Mouse (Mus musculus) hindbrain, embryonic 11.5 days (tissue): ENCODE data around the gene Gpr132. TPM values are rescaled to one million over a fixed set of nuclear protein-coding genes. Genes with fewer than 3 reads are reported as not detected.

Experiments used
- ATAC-seq: fragments of 200-750 bp; cut with Nextera tagmentation; 2 replicates; pipeline ENCODE4 v1.8.0; 2017; ENCODE audit warnings: mild to moderate bottlenecking, moderate TSS enrichment, moderate library complexity; ENCODE audit not compliant: low FRiP score
- DNase-seq: peaks from one replicate; pipeline ENCODE4 v3.0.0-alpha.2; 2015; ENCODE audit warnings: low spot score
- H3K27ac ChIP-seq: fragments of 300-500 bp; sonication (generic); 2 replicates; pipeline ENCODE4 v1.5.1; 2014; ENCODE audit warnings: mild to moderate bottlenecking, low read depth, low read length
- H3K27me3 ChIP-seq: fragments of 300-500 bp; sonication (generic); 2 replicates; pipeline ENCODE4 v1.6.1; 2014; ENCODE audit warnings: mild to moderate bottlenecking, low read length, moderate library complexity, mixed read lengths; ENCODE audit not compliant: control insufficient read depth, insufficient read depth
- H3K36me3 ChIP-seq: fragments of 300-500 bp; sonication (generic); 2 replicates; pipeline ENCODE4 v1.6.1; 2014; ENCODE audit warnings: mild to moderate bottlenecking, low read length, moderate library complexity, mixed read lengths; ENCODE audit not compliant: control insufficient read depth, insufficient read depth
- H3K4me1 ChIP-seq: fragments of 300-500 bp; sonication (generic); replicated peaks from 2 replicates; pipeline ENCODE4 v1.6.1; 2014; ENCODE audit warnings: low read length, mixed read lengths; ENCODE audit not compliant: control insufficient read depth, insufficient read depth
- H3K4me2 ChIP-seq: fragments of 300-500 bp; sonication (generic); replicated peaks from 2 replicates; pipeline ENCODE4 v1.6.1; 2014; ENCODE audit warnings: mild to moderate bottlenecking, low read depth, low read length
- H3K4me3 ChIP-seq: fragments of 300-500 bp; sonication (generic); 2 replicates; pipeline ENCODE4 v1.5.1; 2014; ENCODE audit warnings: low read depth, low read length
- H3K9ac ChIP-seq: fragments of 300-500 bp; sonication (generic); 2 replicates; pipeline ENCODE4 v1.6.1; 2014; ENCODE audit warnings: low read depth, low read length
- H3K9me3 ChIP-seq: fragments of 300-500 bp; sonication (generic); 2 replicates; pipeline ENCODE4 v1.6.1; 2016; ENCODE audit warnings: low read length; ENCODE audit not compliant: control insufficient read depth
- WGBS: fragments of 180-500 bp; shearing (Covaris S2); extraction: QIAGEN DNeasy Blood & Tissue Kit; methylation state at CpG from one replicate; pipeline ENCODE4 v1.1.7; 2014; 5-methylcytosine and 5-hydroxymethylcytosine counted together
- polyA plus RNA-seq: library from polyadenylated mRNA; unstranded; fragments of >200 nt; fragmentation: Nextera tagmentation; extraction: Ambion mirVana; gene quantifications from 2 replicates; pipeline ENCODE4 v1.2.1, GENCODE M21; 2014

Gene Gpr132
- polyA plus RNA-seq, 1 experiment from 2014 or later = not detected

- H3K4me2 ChIP-seq = no peak overlapping the region
- ATAC-seq (no peak), DNase-seq (no peak)
- H3K36me3 ChIP-seq = no peaks in the 10 kb centered on the region
- WGBS = 60% methylated on average over 9 of the region's 9 CpGs
- H3K27ac ChIP-seq = no peak overlapping the region
- no peaks in the 10 kb centered on the region for H3K9me3 ChIP-seq
- H3K27me3 ChIP-seq = no peaks in the 10 kb centered on the region
- H3K4me3 ChIP-seq = no peak overlapping the region
- no peak overlapping the region for H3K9ac ChIP-seq
- no peaks in the 10 kb centered on the region for H3K4me1 ChIP-seq
Observed at GRCm38 (mm10) chr12:112861911-112862321, 6.1 kb downstream of the Gpr132 start.

GRCm38 (mm10) chr12:112860765-112861164 lies 7.3 kb downstream of the Gpr132 start:
- Histone ChIP-seq H3K9me3 (no peaks in the 10 kb centered on the region), H3K27ac (no peak overlapping the region), H3K27me3 (no peaks in the 10 kb centered on the region), H3K36me3 (no peaks in the 10 kb centered on the region), H3K4me1 (no peaks in the 10 kb centered on the region), H3K4me2 (no peak overlapping the region), H3K4me3 (no peak overlapping the region), H3K9ac (no peak overlapping the region)
- ATAC-seq (no peak), DNase-seq (no peak)
- WGBS = 74% methylated on average over 7 of the region's 7 CpGs

- no peaks in the 10 kb centered on the region for H3K36me3 ChIP-seq
Observed at GRCm38 (mm10) chr12:112859930-112860329, 8.1 kb downstream of the Gpr132 start.

GRCm38 (mm10) chr12:112858581-112859336 lies 9.3 kb downstream of the Gpr132 start:
- Histone ChIP-seq H3K36me3 (no peaks in the 10 kb centered on the region), H3K9ac (no peak overlapping the region), H3K4me1 (no peaks in the 10 kb centered on the region), H3K27ac (no peak overlapping the region), H3K27me3 (no peaks in the 10 kb centered on the region), H3K9me3 (no peaks in the 10 kb centered on the region), H3K4me3 (no peak overlapping the region), H3K4me2 (no peak overlapping the region)
- DNase-seq (no peak), ATAC-seq (no peak)
- 88% methylated on average over 9 of the region's 9 CpGs for WGBS

More at GRCm38 (mm10) chr12:112859930-112860329, 8.1 kb downstream of the Gpr132 start:
- Histone ChIP-seq H3K9ac (no peak overlapping the region), H3K4me2 (no peak overlapping the region), H3K4me3 (no peak overlapping the region), H3K27ac (no peak overlapping the region), H3K9me3 (no peaks in the 10 kb centered on the region), H3K4me1 (no peaks in the 10 kb centered on the region), H3K27me3 (no peaks in the 10 kb centered on the region)
- WGBS = 80% methylated on average over 8 of the region's 8 CpGs
- no peak for ATAC-seq
- no peak for DNase-seq

GRCm38 (mm10) chr12:112857021-112857925 lies 10.8 kb downstream of the Gpr132 start:
- H3K27me3 ChIP-seq = no peaks in the 10 kb centered on the region
- no peak overlapping the region for H3K27ac ChIP-seq
- H3K4me1 ChIP-seq = no peaks in the 10 kb centered on the region
- DNase-seq = no peak
- WGBS = 63% methylated on average over 9 of the region's 9 CpGs
- no peak for ATAC-seq
- H3K9ac ChIP-seq = no peak overlapping the region
- H3K4me3 ChIP-seq = no peak overlapping the region
- no peaks in the 10 kb centered on the region for H3K36me3 ChIP-seq
- H3K9me3 ChIP-seq = no peaks in the 10 kb centered on the region
- no peak overlapping the region for H3K4me2 ChIP-seq

GRCm38 (mm10) chr12:112856338-112856737 lies 11.7 kb downstream of the Gpr132 start:
- H3K27ac ChIP-seq = no peak overlapping the region
- H3K4me2 ChIP-seq = no peak overlapping the region
- H3K4me1 ChIP-seq = no peaks in the 10 kb centered on the region
- H3K9ac ChIP-seq = no peak overlapping the region
- no peak for ATAC-seq
- no peaks in the 10 kb centered on the region for H3K36me3 ChIP-seq
- H3K4me3 ChIP-seq = no peak overlapping the region
- H3K27me3 ChIP-seq = no peaks in the 10 kb centered on the region
- no peaks in the 10 kb centered on the region for H3K9me3 ChIP-seq
- no peak for DNase-seq
- WGBS = 91% methylated on average over 3 of the region's 3 CpGs

- Histone ChIP-seq H3K4me1 (no peaks in the 10 kb centered on the region), H3K4me2 (no peak overlapping the region), H3K9me3 (no peaks in the 10 kb centered on the region), H3K4me3 (no peak overlapping the region), H3K27ac (no peak overlapping the region), H3K9ac (no peak overlapping the region), H3K36me3 (no peaks in the 10 kb centered on the region), H3K27me3 (no peaks in the 10 kb centered on the region)
- 80% methylated on average over 7 of the region's 7 CpGs for whole genome bisulfite sequencing
- no peak for ATAC-seq
- DNase-seq = no peak
Observed at GRCm38 (mm10) chr12:112854610-112855333, 13.3 kb downstream of the Gpr132 start.

GRCm38 (mm10) chr12:112853050-112853729 lies 14.8 kb downstream of the Gpr132 start:
- no peak overlapping the region for H3K9ac ChIP-seq
- DNase-seq = no peak
- WGBS = 87% methylated on average over 11 of the region's 11 CpGs

More at GRCm38 (mm10) chr12:112853050-112853729, 14.8 kb downstream of the Gpr132 start:
- ATAC-seq = no peak
- H3K27ac ChIP-seq = no peak overlapping the region
- no peaks in the 10 kb centered on the region for H3K27me3 ChIP-seq
- no peaks in the 10 kb centered on the region for H3K9me3 ChIP-seq
- H3K36me3 ChIP-seq = no peaks in the 10 kb centered on the region
- H3K4me1 ChIP-seq = no peaks in the 10 kb centered on the region
- H3K4me2 ChIP-seq = no peak overlapping the region
- no peak overlapping the region for H3K4me3 ChIP-seq
